Mouse (Mus musculus) lung, postnatal 10 days (tissue): ENCODE results near the gene Serpinb9c.
"Not testable (repeated sequence)": the region's sequence is repeated elsewhere in the genome, so short reads cannot be mapped to it uniquely, and the experiment has no call there.

Experiments
- DNase-seq: peaks from one replicate; pipeline ENCODE4 v3.0.0; 2021

Gene Serpinb9c

GRCm38 (mm10) chr13:33159642-33160041 lies at the start of gene Serpinb9c:
Gene Serpinb9c (minus strand): TSS chr13:33159742.
- no peak for DNase-seq

GRCm38 (mm10) chr13:33199740-33200139 lies 40.2 kb upstream of the Serpinb9c start:
- no peak for DNase-seq

GRCm38 (mm10) chr13:33192659-33193058 lies 33.1 kb upstream of the Serpinb9c start, which contains the start of gene Serpinb9d:
Gene Serpinb9d (plus strand): TSS chr13:33192959.
- no peak for DNase-seq

- DNase-seq, result not testable (repeated sequence)
Observed at GRCm38 (mm10) chr13:33190486-33190885, 30.9 kb upstream of the Serpinb9c start.

GRCm38 (mm10) chr13:33141435-33141834 lies 18.1 kb downstream of the Serpinb9c start:
- DNase-seq, result no peak

GRCm38 (mm10) chr13:33137717-33138116 lies 21.8 kb downstream of the Serpinb9c start:
- DNase-seq, result no peak

GRCm38 (mm10) chr13:33113054-33113453 lies 46.5 kb downstream of the Serpinb9c start:
- no peak for DNase-seq

GRCm38 (mm10) chr13:33105626-33106025 lies 53.9 kb downstream of the Serpinb9c start:
- no peak for DNase-seq
